Mouse (Mus musculus): ENCODE results near the gene Pidd1.
"Not testable (repeated sequence)": the region's sequence is repeated elsewhere in the genome, so short reads cannot be mapped to it uniquely, and the experiment has no call there.

Gene Pidd1

DNA sequence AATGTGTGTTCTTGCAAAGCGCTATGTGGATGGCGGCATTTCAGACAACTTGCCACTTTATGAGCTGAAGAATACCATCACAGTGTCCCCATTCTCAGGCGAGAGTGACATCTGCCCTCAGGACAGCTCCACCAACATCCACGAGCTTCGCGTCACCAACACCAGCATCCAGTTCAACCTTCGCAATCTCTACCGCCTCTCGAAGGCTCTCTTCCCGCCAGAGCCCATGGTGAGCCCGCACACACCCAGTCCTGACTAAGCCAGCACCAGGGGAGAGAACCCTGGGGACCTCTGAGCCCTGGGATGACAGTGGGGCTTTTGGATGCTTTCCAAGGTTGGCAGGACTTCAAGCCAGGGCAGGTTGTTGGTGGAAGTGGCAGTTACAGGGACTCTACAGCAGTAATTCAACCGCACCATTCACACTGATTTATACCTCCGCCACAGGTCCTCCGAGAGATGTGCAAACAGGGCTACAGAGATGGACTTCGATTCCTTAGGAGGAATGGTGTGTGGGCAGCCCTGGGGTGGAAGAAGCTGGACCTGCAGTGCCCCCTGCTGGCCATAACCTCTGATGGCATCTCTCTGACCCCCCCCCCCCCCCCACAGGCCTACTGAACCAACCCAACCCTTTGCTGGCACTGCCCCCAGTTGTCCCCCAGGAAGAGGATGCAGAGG, 14.3 kb upstream of the Pidd1 start:
- DNase-seq (ENCODE audit: low read depth), result no peak

DNA sequence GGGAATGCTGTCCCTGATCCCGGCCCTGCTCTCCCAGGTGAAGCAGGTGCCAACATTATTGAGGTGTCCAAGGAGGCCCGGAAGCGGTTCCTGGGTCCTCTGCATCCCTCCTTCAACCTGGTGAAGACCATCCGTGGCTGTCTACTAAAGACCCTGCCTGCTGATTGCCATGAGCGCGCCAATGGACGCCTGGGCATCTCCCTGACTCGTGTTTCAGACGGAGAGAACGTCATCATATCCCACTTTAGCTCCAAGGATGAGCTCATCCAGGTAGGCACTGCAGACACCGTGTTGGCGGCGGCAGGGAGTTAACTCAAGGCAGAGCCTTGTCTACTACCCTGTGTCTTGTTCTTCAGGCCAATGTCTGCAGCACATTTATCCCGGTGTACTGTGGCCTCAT, 13.4 kb upstream of the Pidd1 start:
- DNase-seq (ENCODE audit: low read depth), result no peak

DNA sequence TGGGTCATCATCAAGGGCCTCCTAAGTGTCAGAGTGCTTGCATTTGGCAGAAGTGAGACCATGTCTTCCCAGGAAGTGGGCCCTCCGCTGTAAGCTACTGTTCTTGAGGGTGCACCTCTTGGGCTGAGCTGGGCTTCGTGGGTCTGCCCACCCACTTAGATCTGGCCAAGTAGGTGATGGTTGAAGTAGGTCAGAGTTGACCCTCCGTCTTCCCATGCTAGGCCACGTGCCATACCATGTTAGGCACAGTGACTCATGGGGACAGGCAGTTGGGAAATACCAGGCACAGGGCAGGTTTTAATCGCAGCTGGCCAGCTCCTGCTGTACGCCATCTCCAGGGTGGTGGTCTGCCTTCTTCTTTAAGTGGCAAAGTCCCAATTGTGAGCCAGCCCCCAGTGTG, 12.9 kb upstream of the Pidd1 start:
- DNase-seq (ENCODE audit: low read depth), result no peak

DNA sequence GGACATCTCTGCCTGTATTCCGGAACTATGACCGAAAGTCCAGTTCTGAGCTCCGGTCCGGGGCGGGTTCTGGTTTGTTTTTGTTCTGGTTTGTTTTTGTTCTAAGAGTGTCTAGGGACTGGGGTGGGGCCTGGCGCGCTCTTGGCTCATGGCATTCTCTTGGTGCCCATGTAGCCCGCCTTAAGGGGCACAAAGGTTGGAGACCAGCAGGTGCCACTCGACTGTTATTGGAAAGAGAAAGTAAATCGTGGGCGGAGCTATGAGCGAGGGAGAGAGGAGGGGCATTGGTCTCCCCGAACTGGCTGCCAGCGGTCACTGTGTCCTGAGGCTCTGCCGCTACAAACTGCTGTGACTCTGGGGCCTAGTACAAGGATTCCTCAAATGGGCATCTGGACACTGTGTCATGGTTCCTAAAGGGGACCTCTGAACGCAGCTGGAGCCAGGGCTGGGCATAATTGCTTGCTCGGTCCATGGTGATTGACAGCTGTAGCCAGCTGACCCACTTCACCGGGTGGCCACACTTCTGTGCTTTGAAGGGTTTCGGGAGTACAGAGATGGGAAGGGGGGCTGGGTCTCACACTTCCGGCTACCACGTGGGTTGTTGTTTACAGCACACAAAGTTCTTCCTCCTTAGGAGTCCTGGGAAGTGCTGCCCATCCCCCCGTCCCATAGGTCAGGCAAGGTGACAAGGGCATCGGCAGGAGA, 11.9 kb upstream of the Pidd1 start:
- no peak for DNase-seq (ENCODE audit: low read depth)

DNA sequence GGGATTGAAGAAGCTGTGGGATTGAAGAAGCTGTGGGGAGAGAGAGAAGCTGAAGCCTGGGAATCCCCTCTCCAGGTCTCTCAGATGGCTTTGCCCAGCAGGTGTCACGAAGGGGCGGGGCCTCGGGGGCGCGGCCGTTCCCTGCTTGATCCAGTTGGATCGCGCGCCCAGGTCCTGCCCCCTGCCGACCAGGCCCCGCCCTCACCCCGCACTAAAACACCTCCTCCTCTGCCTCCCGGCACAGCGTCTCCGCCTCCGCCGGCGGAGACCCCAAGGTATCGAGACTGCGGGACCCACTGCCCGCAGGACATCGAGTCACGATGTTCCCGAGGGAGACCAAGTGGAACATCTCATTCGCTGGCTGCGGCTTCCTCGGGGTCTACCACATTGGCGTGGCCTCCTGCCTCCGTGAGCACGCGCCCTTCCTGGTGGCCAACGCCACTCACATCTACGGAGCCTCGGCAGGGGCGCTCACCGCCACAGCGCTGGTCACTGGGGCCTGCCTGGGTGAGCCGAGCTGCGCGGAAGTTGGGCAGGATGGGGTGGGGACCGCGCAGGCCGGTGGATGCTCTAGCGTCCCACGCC, 11.2 kb upstream of the Pidd1 start, which contains the start of gene Pnpla2:
Pnpla2 (plus strand) TSS at position 232 of the 585 bp plus-strand sequence.
- DNase-seq (ENCODE audit: low read depth), result peak; percentile 89

DNA sequence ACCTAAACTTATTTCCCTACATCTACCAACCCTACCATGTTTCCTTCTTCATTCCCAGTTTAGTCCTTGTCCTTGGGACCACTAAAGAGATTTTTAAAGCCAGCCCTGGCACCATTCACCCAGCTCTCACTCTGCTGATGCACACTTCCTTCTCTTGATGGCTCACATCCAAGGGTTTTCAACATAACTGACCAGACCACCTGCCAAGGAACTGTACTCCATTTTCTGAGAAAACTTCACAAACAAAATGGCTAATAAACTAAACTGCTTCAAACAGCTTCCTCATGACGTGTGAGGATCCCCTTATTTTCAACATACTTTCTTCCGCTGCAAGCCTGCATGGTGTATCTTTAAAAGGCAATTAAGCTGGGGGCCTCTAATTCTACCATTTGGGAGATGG, 9.8 kb upstream of the Pidd1 start:
- DNase-seq (ENCODE audit: low read depth), result no peak

DNA sequence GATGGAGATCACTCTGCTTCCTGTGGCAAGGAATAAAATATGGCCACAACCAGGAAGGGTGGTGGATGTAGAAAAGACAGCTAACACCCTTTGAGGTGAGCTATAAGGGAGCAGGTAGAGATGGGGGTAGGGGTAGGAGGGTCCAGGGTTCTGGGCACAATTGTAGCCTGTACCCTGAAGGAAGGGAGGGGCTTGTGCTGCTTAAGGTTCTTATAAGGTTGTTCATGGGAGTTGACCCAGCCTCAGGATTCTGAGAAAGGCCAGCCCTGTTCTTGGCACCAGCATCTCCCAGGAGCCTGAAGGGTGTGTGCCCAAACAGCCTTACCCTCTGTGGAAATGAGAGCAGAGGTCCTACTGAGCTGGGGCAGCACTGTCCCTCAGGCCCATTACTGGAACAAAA, 8.1 kb upstream of the Pidd1 start:
- DNase-seq (ENCODE audit: low read depth), result no peak

DNA sequence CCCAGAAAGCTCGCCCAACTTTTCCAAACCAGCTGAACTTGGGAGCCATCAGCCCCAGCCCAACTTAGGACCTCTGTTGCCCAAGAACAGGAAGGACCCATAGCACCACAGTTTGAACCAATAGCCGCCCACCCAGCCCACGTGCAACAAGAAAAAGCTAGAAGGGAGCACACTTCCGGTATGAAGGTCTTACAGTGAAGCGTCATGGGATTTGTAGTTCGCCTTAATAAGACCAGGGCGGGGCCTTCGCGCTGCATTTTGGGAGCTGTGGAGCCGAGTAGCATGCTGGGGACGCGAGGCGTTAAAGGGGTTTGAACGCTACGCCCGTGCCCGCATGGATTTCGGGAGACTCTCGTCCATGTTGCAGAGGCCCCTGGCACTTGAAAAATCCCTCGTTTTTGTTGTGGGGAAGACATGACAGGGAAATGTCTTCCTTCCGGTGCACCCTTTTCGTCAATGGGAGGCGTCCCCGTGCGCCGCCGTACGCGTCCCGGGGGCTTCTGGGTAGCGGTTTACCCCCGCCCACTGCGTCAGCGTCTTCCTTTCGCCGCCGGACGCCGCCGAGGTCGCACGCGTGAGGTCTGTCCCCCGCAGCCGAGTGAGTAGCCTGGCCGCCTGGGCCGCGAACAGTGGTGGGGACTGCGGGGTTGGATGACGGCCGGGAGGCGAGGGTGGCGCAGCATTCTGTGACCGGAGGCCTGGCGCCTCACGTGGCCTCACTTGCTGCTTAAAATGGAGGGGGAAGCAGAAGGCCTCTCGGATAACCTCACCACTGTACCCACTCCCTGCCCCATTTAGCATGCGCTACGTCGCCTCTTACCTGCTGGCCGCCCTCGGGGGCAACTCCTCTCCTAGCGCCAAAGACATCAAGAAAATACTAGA, 3.5 kb upstream of the Pidd1 start, which contains the start of gene Rplp2:
Rplp2 (plus strand) TSS at position 261 of the 882 bp plus-strand sequence.
- DNase-seq (ENCODE audit: low read depth), result peak; percentile 87

DNA sequence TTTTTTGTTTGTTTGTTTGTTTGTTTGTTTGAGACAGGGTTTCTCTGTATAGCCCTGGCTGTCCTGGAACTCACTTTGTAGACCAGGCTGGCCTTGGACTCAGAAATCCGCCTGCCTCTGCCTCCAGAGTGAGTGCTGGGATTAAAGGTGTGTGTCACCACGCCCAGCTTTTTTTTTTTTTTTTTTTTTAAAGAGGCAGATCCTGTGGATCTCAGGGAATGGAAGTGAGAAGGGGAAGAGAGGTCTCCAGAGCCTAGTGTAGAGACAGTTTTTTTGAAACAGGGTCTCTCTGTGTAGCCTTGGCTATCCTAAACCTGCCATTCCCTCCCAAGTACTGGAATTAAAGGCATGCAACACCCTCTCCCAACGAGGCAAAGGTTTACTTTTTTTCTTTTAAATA, 2.5 kb upstream of the Pidd1 start:
- DNase-seq (ENCODE audit: low read depth), result not testable (repeated sequence)

DNA sequence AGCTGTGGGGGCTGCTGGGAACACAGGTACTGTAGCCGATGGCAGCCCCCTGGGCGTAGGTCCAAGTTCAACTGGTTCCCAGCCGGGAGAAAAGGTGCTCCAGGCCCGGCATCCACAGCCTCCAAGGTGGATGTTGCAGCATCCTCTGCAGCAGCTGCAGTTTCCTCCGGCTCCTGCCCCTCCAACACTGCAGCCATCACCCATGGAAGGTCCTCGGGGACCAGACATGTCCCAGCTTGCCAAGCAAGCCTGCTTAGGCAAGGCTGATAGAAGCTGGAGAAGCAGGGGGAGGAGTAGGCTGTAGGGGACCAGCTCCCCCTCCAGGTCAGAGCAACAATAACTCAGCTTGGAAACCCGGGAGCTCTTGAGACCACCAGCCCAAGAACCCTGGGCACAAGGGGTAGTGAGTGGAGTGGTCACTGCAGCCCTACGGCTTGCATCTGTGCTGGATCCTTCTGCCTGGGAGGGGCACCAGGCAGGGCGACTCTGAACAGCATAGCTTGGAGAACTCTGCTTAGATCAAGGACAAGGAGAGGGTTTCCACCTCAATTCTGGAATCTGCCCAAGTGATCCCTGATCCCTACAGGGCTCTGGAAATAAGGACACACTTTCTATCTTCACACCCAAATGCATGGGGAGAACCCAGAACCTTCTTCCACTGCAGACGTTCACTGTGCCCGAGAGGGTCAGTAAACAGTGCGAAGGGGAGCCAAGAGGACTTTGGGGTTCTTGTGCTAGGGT, 574 bp downstream of the Pidd1 start:
- peak; percentile 42 for DNase-seq (ENCODE audit: low read depth)

DNA sequence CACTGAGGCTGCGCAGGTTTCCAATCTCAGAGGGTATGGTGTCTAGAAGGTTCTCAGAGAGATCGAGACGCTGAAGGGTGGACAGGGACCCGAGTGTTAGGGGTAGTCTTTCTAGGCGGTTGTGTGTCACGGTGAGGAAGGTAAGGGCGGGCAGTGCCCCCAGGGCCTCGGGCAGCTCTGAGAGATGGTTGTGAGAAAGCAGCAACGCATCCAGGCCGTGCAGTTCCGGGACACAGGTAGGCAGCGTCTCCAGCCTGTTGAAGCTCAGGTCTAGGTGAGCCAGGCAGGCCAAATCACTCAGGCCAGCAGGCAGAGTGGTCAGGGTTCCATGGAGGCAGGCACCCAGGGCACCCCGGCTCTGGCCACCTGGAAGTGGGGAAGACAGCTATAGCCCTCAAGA, 1.6 kb downstream of the Pidd1 start:
- no peak for DNase-seq (ENCODE audit: low read depth)

DNA sequence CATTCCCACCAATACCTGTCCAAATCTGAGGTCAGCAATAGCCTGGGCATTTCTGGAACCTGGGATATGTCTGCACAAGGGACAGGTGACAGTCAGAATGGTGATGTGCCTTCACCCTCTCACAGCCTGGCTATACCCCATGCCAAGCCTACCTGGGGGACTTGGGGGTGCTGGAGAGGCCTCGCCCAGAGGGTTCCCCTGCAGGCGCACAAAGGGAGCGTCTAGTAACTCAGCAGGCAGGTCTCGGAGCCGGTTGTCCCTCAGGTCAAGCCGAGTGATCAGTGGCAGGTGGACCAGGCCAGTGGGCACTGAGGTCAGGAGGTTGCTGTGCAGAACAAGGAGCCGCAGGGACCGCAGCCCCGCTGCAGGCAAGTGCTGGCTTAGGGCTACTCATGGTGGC, 2.4 kb downstream of the Pidd1 start:
- DNase-seq (ENCODE audit: low read depth), result no peak

DNA sequence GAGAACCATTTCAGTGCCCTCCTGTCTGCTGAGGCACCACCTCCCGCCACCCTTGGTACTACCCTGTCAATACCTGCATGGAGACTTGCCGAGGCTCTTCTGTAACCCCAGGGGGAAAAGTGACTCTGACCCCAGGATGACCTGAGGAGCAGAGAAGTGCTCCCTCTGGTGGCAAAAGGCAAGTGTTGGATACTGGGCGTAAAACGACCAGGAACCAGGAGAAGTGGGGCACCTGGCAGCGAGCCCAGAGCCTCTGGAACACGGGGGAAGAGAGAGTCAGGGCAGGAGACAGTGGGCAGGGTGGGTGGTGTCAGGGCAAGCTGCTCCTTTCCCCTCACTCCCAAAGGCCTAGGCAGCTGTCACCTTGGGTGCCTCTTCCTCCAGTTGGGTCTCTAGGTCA, 3.2 kb downstream of the Pidd1 start:
- no peak for DNase-seq (ENCODE audit: low read depth)

DNA sequence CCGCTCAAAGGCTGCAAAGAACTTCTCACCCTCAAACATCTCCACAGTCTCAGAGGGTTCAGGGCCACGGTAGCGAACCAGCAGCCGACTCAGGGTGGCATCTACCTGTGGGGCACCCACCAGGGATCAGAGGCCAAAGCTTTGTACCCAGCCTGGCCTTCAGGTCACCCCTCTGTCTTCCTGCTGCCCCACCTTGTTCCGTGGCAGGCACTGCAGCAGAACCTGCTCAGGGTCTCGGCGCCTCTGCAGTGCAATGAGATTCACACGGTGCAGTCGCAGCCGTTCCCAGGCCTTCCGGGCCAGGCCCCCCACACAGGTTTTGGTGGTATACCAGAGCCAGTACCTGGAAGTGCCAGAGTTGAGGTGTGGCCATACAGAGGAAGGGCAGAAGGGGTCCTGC, 4.0 kb downstream of the Pidd1 start:
- no peak for DNase-seq (ENCODE audit: low read depth)

DNA sequence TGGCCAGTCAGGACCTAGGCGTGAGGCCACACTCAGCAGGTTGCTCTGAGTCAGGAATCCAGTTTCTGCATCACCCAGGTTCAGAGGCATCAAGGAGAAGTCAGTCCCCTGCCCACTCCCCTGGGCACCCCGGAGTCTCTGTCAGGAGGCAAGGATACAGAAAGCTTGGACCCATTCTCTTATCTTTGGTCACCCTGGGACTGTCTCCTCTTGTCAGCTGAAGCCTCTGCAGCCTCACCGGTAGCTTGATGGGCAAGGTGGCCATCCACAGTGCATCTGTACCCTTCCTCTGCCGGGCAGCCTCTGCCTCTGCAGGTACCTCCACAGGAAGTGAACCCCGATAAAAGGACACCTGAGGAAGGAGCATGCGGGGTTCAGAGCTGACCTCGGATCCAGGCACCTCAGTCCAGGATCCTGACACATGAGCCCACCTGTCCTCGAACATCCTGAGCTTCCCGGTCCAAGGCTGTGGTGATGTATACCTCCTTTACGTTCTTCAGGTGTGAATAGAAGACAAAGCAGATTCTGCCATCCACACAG, 4.6 kb downstream of the Pidd1 start:
- no peak for DNase-seq (ENCODE audit: low read depth)

DNA sequence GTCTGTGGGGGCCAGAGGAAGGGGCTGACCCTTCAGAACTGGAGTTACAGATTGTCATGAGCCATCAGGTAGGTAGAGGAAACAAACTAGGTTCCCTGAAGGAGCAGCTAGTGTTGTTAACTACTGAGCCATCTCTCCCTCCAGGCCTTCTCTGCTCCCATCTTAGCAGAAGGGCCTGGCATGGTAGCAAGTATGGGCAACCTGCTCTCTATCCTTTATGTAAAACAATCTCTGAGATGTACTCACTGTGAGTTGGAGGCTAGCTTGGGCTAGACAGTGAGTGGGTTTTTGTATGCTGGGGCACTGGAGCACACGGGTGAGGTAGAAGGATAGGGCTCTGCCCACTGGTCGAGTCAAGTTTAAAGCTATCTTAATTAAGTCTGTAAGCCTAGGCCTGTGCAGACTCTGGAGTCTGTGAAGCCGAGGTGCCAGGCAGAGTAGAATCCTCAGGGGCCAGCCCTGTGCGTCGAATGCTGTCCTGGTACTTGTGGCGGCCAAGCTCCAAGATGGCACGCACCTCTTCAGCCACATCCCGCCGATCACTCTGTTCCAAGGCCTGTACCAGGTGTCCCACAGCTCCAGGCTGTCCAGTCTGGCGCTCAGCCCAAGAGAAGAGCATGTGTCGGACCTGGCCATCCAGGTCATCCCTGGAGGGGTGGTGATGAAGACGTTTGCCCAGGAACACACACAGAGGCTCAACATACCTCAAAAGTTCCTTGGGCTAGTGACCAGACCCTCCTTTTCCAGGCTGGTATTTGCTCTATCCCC, 5.4 kb downstream of the Pidd1 start:
- DNase-seq (ENCODE audit: low read depth), result no peak

DNA sequence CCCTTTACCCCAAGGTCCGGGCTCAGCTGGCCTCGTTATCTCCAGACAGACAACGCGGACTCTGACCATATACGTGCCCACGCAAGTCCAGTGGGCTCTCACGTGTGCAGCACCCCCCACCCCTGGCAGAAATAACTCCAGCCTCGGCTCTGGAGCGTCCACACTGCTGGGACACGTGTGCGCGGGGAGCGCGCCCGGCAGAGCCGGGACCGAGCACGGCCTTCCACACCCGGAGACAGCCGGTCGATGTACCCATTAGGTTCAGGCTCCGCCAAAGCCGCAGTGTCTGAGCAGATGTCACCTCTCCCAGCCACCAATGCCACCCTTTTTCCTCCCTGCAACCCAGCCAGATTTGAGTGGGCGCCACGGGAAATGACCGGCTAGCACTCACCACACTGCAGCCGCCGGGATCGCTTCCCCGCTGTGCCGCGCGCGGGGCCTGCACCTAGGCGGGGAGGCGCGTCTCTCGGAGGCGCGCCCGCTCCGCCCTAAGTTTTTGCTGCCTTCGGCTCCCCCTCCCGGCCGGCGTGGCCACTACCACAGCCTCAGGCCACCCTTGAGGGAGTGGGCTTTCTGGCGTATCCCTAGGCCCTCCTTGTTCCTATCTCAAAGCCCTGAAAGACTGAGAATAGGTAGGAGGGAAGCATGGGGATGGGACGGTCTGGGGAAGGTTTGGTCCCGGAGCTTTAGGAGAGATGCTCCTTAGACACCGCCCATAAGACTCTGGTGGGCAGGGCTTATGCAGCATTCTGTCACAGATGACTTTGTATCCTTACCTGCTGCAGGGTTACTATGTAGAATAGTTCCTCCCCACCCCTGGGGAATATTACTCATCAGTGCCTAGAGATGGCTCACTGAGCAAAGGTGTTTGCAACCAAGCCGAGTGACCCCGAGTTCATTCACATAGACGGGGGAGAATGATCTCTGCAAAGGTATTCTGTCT, 6.4 kb downstream of the Pidd1 start, which contains the start of gene Slc25a22:
Slc25a22 (minus strand) TSS at position 715 of the 943 bp plus-strand sequence.
- no peak for DNase-seq (ENCODE audit: low read depth)

DNA sequence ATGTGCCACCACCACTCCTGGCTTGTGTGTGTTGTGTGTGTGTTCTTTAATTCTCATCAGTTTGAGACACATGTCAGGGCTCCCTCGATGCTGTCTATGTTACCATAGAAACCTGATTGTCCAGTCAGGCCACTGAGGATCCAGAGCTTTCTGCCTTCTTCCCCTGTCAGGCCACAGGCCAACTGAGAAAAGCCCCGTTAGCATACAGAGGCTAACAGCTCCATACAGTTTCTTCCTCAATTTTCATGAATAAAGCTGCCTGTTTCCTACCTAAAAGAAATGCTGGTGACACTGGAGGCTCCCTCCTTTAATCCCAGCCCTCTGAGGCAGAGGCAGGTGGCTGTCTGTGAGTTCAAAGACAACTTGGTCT, 7.3 kb downstream of the Pidd1 start:
- no peak for DNase-seq (ENCODE audit: low read depth)

DNA sequence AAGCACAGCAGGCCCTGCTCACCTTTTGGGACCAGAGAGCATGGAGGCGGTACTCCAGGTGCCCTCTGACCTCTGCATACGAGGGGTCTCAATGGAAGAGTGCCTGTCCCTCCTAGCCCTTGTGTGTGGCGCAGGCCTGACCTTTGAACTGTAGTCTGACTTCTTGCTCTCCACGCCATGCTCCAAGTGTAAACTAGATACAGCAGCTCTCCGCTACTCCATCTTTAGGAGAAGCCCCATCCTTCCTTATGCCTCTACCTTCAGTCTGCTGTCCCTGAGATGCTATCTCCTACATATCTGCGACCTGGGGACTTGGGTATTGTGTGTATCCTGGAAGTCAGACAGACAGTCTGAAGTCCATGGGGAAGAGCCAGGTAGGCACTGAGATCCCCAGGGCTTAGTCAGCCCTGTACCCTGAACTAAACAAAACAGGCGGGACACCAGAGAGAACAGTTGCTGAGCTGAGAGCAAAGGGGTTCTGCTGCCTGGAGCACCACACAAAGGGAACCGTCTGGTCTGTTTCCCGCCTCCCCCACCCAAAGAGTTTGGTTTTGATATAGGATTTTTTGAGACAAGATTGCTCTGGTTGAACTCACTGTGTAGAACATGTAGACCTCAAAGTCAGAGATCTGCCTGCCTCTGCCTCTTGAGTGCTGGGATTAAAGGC, 7.8 kb downstream of the Pidd1 start:
- no peak for DNase-seq (ENCODE audit: low read depth)
